Mouse (Mus musculus) c-Kit-negative CD71-positive TER-119-positive erythroid progenitor cells, embryonic 14.5 days (primary cell): ENCODE data around the gene Kcnj14.

Source experiments
- DNase-seq: peaks from one replicate; pipeline ENCODE4 v3.0.0-alpha.2; 2013; ENCODE audit warnings: low read depth, low spot score

Kcnj14 gene

DNA sequence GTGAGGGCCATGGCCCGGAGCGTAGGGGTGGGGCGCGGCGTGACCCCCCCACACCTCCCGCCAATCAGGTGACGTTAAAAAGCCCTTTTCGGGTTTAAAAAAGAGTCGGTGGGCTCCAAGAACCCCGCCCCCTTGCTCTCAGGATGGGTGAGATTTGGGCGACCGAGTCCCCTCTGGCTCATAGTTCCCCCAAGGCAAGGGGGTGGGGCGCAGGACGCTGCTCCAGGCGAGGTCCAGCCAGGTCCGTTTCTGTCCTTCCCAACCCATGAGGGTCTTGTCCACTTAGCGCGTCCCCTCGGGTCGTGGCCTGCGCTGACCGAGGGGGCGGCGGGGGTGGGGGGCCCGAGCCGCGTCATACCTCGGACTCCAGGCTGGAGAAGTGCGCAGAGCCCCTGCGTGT, 7.8 kb upstream of the Kcnj14 start:
- DNase-seq: no peak

- DNase-seq: no peak
These were observed 6.5 kb upstream of the Kcnj14 start for GRCm38 (mm10) chr7:45831128-45831525.

DNA sequence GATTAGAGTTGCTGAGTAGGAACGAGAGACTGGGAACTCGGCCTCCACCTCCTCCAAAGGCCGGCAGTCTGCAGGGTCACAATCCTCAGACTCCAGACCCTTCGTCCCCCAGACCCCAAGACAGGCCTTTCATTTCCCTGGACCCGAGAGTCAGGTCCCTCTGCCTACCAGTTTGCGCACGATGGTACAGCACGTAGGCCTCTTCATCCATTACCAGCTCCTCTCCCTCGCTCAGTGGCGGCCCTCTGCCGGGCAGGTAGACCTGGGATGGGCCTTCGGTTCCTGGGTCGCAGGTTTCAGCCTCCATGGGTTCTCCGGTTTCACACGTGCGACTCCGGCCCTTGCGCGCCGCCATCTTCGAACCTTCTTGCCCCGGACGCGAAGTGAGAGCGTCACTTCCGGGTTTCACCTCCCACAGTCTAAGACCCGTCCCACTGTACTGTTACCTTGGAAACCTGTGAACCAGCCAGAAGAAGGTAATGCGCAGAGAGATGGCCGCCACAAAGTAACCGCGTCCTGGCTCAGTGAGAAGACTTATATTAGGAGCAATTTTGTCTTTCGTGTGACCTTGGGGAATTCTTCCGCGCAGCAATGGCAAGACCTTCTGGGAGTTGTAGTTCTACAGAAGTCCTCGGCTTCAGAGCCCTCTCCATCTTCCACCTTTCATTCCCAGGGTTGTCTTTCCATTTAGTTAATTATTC, 6.0 kb upstream of the Kcnj14 start, which contains the start of gene Grwd1:
Gene Grwd1, minus strand, starts transcription at position 518 of the 701 bp plus-strand sequence.
- peak; percentile 47 for DNase-seq

DNA sequence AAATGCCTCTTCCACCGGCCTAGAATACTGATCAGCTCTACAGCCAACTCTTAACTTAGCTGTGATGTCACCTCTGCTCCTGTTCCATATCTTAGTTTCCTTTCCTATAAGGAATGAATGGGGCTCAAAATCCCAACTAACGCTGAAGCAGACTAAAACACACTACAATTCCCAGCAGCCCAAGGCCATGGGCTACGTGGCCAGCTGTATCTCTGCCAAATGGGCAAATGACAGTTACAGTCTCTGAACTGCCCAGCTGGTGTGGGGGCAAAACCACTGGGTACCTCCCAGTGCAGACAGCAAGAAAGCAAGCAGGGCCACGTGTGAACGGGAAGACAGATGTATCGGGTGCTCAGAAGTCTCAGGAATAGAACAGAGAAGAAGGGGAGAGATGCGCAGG, 2.0 kb upstream of the Kcnj14 start:
- DNase-seq: no peak

DNA sequence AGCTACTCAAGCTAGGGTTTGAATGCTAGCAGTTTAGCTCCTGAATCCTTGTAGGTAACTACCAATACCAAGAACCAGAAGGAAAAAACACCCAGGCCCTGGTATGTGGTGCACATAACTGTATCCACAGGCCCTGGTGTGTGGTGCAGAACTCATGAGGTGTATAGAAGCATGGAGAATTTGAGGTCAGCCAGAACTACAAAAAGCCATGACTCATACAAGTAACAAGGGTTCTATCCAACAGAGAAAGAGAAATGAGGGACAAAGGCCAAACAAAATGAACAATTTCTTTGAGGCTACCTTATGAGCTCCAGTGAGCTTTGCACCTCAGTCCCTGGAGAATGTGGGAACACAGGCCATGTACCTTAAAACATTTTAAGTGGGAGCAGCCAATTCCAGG, 3.7 kb downstream of the Kcnj14 start:
- no peak for DNase-seq

DNA sequence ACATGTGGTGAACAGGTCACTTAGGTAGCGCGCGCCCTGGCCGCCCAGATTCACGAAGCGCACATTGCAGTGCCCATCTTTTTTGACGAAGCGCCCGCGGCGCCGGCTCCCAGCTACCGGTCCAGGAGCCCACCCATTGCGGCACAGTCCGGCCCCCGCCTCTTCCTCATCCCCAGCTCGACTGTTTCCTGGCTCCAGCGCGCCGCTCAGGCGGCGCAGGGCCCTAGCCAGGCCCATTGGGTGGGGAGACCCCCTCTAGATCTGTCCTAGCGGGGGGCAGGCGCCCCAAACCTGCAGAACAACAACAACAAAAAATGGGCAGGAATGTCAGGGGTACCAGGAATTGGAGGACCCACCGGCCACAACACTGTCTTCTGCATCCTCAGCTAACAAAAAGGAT, 4.7 kb downstream of the Kcnj14 start:
- no peak for DNase-seq

GRCm38 (mm10) chr7:45815984-45816351, 8.6 kb downstream of the Kcnj14 start:
- DNase-seq: no peak

GRCm38 (mm10) chr7:45815323-45815983, 9.1 kb downstream of the Kcnj14 start:
- no peak for DNase-seq

DNA sequence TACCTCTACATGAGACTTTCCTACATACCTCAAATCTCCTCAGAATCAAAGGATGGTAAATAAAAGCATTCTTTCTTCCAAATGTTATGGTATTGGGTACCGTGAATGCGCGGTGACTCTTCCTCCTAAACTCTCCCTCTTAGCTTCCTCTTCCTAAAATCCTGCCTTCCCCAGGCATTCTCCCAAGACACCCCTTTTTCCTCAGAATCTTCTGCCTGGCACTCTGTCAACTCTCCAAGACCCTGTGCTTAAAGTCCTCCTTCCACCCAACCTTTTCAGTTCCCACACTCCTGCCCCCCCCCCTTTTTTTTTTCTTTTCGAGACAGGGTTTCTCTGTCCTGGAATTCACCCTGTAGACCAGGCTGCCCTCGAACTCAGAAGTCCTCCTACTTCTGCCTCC, 9.7 kb downstream of the Kcnj14 start:
- no peak for DNase-seq

GRCm38 (mm10) chr7:45813787-45814779, 10.5 kb downstream of the Kcnj14 start, which contains the start of gene Cyth2:
TSS of gene Cyth2 (minus strand) at chr7:45814581.
- DNase-seq: peak; percentile 100

- DNase-seq: no peak
These were observed 11.7 kb downstream of the Kcnj14 start for GRCm38 (mm10) chr7:45812921-45813320.

DNA sequence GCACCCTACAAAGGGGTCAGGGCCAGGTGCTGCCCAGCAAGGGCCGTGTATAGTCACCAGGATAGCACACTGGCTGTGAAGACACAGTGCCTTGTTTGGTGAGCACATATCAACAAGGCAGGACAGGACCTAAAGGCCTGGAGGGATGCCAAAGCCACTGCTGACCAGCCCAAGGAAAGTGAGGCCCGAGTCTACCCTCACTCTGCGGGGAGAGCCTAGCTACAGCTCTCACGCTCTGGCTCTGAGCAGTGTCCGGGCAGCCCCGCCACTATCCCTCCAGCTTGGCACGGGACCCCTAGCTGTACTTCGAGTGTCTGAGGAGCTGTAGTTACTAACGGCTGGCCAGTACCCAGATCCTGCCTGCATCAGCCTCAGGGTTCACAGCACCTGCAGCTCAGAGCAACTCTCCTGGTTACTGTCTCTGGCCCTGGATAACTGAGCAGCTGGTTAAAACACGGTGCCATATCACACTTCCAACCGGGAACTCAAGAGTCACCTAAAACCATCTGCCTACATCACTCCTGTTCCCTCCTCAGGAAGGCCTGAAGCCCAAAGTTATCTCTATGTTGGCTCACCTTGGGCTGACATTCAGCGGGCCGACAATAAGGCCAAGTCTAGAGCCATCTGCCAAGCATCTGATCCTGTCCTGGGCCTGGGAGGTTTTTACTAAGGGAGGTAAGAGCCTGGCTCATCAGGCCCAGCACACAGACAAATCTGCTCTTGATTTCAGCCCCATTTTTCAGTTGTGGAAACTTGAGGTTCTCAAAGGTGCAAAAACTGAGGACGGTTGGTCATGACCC, 15.1 kb downstream of the Kcnj14 start:
- DNase-seq: no peak

GRCm38 (mm10) chr7:45808471-45808870, 16.1 kb downstream of the Kcnj14 start:
- DNase-seq: no peak

GRCm38 (mm10) chr7:45805941-45806340, 18.6 kb downstream of the Kcnj14 start:
- DNase-seq: no peak

DNA sequence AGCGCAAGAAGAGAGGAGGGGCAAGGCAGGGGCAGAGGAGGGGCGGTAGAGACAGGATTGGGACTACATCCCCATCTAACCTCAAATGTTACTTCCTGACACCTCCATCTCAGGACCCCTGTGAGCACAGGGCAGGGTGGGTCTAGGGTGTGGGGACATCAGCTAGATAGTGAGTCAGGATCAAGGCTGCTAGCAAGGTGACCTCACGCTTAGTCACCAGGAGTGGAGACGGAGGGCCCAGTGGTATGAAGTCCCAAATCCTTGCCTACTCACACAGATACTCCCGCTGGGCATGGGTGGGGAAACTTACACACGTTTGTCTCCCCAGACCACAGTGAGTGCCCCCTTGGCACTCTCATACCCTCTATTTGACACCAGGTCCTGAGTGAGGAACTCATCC, 22.0 kb downstream of the Kcnj14 start:
- DNase-seq: no peak

DNA sequence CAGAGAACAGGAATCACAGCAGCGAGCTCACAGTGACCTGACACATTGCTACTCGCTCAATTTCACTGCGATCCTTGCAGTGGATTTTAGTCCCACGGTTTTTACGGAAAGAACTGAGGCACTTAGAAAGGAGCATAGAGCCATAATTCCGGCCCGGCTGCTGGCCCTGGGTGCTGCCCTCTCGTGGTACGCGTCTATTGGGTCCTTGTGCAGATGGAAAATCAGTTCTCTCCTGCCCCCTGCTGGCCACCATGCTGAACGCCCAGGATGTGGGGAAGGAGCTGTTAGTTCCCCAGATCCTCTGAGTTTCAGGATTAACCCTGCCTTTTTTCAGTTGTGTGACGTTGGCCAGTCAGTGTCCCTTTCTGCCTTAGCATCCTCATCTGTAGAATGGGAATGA, 23.2 kb downstream of the Kcnj14 start:
- peak; percentile 76 for DNase-seq

DNA sequence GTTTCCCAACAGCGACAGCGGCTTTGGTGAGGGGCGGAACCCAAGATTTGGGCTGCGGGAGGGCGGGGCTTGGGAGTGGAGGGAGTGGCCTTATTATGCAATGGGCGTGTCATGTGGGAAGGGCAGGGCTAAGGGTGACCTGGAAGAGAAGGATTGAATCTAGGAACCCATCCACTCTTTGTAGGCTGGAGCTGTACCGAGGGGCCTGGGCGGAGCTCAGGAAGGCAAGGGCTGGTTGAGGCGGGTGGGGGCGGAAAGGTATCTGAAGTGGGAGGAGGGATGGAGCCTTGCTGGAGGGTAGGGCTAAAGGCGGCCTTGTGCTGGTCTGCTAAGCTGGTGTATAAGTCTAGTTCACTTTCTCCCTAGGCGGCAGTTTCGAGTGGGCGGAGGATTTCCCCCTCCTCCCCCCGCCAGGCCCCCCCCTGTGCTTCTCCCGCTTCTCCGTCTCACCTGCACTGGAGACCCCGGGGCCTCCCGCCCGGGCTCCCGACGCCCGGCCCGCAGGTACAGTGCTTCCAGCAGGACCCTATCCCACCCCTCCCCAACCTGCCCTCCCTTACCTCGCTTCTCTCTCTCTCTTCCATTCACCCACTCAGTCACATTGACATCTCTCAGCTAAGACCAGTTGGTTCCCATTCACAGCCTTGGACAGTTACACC, 23.9 kb downstream of the Kcnj14 start:
- peak; percentile 50 for DNase-seq

- DNase-seq: no peak
These were observed 24.6 kb downstream of the Kcnj14 start for GRCm38 (mm10) chr7:45800001-45800400.

DNA sequence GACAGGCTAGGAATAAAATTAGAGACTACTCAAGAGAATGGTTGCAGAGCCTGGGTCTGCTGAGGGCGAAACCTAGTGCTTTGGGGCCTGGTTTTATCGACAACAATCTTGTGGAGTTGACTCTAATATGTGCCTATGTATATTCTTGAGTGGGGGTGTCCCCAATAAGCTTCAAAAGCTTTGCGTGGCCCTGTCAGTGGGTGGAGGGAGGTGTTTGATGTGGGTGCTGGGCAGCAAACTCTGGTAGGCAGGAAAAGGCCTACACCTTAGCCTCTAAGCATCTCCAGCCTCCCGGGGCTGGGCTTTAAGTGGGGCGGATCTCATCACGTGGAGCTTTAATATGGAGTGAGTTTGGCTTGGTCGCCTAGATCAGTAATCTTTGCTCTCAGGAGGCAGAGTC, 25.7 kb downstream of the Kcnj14 start:
- no peak for DNase-seq

DNA sequence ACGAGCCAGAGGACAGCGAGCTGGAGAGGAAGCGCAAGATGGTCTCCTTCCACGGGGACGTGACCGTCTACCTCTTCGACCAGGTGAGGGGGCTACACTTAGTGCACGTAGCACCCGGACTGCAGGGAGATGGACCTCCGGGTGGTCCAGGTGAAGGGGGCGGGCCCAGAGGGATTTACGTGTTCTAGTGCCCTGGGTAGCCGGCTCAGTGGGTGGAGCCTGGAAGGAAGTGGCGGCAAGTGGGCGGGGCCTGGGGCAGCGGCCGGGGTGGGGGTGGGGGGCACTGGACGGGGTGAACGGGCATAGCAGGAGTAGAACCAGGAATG, 26.1 kb downstream of the Kcnj14 start:
- DNase-seq: no peak
